Mouse (Mus musculus): Measurements from ENCODE around the gene Cntn2.

- TF ChIP-seq POLR2A (IDR thresholded peaks at IDR 0.05; ENCODE audit: extremely low read depth, insufficient read depth, low read length) (no peak), CTCF (IDR thresholded peaks at IDR 0.05; ENCODE audit: extremely low read depth, insufficient read depth, low read length) (no peak)
Observed at GRCm38 (mm10) chr1:132479438-132479837, 63.6 kb downstream of the Cntn2 start.
